Mouse (Mus musculus) gastrocnemius, postnatal 25 days (tissue): Measurements from ENCODE around the gene Lmod1. TPM values are rescaled to one million over a fixed set of nuclear protein-coding genes. Genes with fewer than 3 reads are reported as not detected.
"Not testable (repeated sequence)": the region's sequence is repeated elsewhere in the genome, so short reads cannot be mapped to it uniquely, and the experiment has no call there.

Source experiments
- DNase-seq: peaks from one replicate; pipeline ENCODE4 v3.0.0; 2022
- total RNA-seq, 2 experiments: library from RNA; stranded (reverse); gene quantifications; 1 replicate in 1 of 2; 2 replicates in 1 of 2; pipeline ENCODE4 v1.2.3; 2021

Lmod1 gene
- total RNA-seq, 2 experiments from 2014 or later, result 3.0 to 10.9 TPM

GRCm38 (mm10) chr1:135362115-135362514, 37.5 kb downstream of the Lmod1 start:
- DNase-seq, result no peak

- DNase-seq, result no peak
Observed at GRCm38 (mm10) chr1:135363446-135363845, 38.8 kb downstream of the Lmod1 start.

- DNase-seq, result no peak
Observed at GRCm38 (mm10) chr1:135366380-135366779, 41.8 kb downstream of the Lmod1 start.

- DNase-seq, result no peak
Observed at GRCm38 (mm10) chr1:135367005-135367404, 42.4 kb downstream of the Lmod1 start.

GRCm38 (mm10) chr1:135367595-135367994, 43.0 kb downstream of the Lmod1 start:
- DNase-seq, result no peak

GRCm38 (mm10) chr1:135368245-135368644, 43.6 kb downstream of the Lmod1 start:
- DNase-seq, result peak; percentile 77

DNA sequence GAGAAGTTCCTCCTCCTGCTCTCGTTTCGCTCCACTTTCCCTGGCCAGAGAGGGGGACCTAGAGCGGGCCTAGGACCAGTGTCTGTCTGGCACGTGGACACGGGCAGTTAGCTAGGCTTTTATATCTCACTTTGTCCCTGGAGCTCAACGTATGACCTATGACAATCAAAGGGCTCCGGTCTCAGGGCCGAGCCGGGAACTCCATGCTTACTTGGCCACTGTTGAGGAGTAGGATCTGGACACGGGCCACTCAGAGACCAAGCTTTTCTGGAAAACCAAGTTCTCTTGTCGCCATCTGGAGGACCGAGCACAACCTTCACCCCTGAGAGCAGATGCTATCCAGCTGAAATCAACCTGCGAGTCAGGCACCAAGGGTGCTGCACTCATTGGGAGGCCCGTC, 44.4 kb downstream of the Lmod1 start:
- peak; percentile 50 for DNase-seq

GRCm38 (mm10) chr1:135369415-135369814, 44.8 kb downstream of the Lmod1 start:
- no peak for DNase-seq

DNA sequence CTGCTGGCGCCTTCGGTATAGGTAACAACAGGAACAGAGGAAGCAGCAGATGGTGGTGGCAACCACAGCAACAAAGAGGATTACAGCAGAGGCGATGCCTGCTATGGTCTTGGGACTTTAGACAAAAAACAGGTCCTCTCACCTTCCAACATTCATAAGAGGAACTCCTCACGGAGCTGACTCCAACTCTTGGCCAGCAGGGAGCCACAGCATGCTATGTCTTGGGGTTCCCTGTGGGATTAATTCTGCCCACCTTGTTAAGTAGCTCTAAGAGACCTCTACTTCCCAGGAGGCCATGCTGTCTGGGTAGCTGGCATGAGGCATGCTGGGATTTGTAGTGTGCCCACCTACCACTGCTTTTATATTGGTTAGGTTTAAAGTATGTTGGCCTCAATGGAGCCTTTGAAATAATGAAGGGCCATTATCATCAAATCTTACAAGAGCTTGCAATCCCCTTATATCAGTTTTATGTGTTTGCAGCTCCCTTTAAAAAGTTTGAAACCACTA, 48.6 kb downstream of the Lmod1 start:
- DNase-seq, result no peak

DNA sequence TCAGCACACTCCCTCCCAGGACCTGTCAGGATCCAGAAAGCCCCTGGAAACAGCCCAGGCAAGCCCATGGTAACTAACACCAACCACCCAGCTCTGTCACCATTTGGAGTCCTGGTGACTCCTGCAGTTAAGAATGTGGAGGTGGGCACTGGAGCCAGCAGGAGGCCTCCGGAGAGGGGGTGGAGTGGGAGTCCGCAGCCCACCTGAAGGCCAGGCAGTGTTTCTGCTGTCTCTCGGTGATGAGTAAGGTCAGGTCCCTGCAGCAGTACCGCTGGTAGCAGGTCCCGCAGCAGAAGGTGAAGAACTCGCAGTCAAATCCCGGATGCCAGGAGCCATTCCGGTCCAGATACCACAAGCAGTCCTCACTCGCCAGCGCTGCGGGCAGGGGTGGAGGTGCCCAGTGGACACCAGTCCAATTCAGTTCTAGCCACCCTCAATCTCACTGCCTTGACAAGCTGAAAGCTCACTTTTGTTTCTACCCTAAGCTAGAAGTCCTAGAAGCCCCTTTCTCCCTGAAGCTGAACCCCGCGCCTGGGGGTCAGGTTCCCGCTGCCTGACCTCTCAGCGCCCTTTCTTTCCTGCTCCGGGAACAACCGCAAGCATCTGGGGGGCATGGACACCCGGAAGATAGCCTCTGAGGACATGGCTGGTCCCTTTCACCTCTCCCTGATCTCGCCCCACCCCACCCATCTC, 49.7 kb downstream of the Lmod1 start:
- no peak for DNase-seq

GRCm38 (mm10) chr1:135374868-135375581, 50.4 kb downstream of the Lmod1 start, which contains the start of gene Shisa4:
Shisa4 (minus strand) TSS chr1:135375237.
- DNase-seq, result peak; percentile 72

DNA sequence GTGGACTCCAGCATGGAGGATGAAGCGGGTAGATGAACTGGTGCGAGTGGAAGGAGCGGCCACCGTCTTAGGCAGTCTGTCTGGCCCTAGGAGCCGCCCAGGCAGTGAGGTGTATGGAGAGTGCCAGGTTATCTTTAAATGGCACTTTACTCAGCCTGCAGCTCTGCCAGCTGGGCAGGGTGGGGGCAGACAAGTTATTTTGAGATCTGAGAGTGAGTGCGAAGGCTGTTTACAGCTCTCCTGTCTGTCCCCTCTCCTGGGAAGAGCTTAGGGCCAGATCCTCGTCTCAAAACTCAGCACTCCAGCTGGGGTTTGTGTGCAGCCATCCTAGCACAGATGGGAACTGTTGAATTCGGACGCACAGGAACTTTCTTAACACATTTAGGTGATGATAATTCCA, 54.0 kb downstream of the Lmod1 start:
- peak; percentile 80 for DNase-seq

DNA sequence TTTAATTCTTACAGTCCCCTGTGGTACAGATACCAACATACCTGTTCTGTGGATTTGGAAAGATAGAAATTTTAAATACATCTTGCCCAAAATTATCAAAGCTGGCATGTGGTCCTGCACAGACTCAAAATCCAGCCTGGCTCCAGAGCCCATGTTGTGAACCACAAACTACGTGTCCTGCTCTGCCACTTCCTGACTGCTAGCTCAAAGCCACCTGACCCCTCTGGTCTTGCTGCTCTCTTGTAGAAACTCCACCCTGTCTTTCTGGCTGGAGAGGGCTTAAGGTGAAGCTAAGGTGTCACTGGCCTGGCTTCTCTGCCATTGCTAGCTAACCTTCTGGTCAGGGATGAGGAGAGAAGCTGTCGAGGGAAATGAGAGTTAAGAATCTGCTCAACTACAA, 54.4 kb downstream of the Lmod1 start:
- DNase-seq, result no peak

- no peak for DNase-seq
Observed at GRCm38 (mm10) chr1:135380071-135380991, 55.7 kb downstream of the Lmod1 start.

DNA sequence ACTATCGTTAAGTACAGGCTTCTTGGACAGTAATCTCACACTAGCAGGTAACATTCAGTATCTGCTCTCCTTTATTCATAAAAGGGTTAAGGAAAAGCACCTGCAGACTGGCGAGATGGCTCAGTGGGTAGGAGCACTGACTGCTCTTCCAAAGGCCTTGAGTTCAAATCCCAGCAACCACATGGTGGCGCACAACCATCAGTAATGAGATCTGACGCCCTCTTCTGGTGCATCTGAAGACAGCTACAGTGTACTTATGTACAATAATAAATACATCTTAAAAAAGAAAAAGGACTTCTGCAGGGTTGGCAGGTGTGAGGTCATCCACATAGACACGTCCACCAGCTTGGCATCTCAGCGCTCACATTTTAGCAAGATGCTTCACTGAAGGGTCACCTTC, 57.0 kb downstream of the Lmod1 start:
- DNase-seq, result not testable (repeated sequence)

DNA sequence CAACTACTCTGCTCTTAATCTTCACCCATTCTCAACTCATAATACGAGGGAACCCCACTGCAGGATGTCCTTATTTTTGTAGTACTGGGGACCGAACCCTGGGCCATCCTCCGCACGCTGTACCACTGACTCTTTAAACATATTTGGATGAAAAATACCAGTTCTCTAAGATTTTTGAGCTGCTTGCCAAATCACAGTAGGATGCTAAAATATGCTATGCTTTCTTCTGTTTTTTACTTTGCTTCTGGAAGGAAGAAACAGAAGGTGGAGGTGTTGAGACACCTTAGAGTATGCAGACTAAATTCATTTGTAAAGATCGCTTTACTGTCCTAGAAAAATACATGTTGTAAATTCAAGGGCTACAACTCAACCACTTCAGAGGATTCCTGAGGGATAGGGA, 59.6 kb downstream of the Lmod1 start:
- DNase-seq, result no peak

GRCm38 (mm10) chr1:135385161-135385560, 60.6 kb downstream of the Lmod1 start:
- DNase-seq, result no peak

DNA sequence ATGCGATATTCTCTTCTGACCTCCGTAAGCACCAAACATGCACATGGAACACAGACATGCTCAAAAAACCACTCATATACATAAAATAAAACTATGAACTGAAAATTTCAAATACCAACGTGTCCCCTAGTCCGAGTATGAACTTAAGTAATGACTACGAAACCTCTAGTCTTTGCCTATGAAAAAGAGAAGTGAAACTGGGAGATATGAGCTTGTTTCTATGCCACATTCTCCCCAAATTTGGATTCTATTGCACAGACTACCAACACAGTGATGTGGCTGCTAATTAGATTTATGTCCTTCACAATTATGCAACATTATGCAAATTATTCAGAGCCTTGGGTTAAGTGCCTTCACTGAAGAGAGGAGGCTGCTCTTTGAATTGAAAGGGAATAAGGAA, 74.9 kb downstream of the Lmod1 start:
- no peak for DNase-seq

DNA sequence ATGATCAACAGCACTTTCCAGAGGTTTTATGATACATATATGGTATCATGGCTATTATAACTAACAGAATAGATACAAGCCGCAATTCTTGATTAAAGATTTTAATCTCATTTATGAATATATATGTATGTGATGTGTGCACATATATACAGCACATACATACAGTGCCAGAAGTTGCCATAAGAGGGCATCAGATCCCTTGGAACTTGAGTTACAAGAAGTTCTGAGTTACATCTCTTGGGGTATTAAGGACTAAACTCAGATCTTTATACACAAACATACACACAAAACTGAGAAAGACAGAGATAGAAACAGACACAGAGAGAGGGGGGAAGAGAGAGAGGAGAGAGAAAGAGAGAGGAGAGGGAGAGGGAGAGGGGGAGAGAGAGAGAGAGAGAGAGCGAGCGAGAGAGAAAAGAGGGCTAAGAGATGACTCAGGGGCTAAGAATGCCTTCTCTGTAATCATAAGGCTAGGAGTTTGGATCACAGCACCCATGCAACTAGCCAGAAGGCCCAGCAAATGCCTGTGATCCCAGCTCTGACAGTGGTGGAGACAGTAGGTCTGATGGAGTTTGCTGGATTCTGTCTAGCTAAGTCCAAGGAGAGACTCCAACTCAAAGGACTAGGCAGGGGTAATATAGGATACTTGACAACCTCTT, 77.0 kb downstream of the Lmod1 start:
- no peak for DNase-seq

- no peak for DNase-seq
Observed at GRCm38 (mm10) chr1:135405356-135405755, 80.7 kb downstream of the Lmod1 start.

- DNase-seq, result no peak
Observed at GRCm38 (mm10) chr1:135408973-135409372, 84.4 kb downstream of the Lmod1 start.

DNA sequence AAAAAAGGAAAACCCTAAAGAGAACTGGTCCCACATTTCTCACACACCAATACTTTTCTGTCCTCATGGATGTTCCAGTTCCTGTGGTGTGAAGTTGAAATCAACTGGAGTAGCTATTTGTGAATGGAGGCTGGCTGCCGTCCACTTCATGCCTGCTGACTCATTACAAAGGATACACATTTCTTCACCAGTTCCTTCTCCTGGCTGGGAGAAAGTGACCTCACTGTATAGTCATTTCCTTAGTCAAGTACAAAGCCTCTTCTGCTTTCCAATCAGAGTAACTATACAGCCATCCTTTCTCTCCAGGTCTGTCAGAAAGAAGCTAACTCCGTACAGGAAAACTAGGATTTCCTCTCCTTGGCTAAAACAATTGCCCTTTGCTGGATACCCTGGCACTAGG, 86.4 kb downstream of the Lmod1 start:
- peak; percentile 71 for DNase-seq
